Mouse (Mus musculus): Measurements from ENCODE around the gene Serpina9.

- no peak for TF ChIP-seq POLR2A (IDR thresholded peaks at IDR 0.05; ENCODE audit: control insufficient read depth in 1 of 2, insufficient read depth in 1 of 2, low read depth in 1 of 2, low read length in 2 of 2, poor library complexity in 1 of 2)
- TF ChIP-seq CTCF (IDR thresholded peaks at IDR 0.05 in 2 of 3, conservative IDR thresholded peaks at IDR 0.05 in 1 of 3; ENCODE audit: control insufficient read depth in 1 of 3, insufficient read depth in 1 of 3, low read depth in 2 of 3, low read length in 3 of 3, poor library complexity in 1 of 3, severe bottlenecking in 1 of 3): no peak
Observed at GRCm38 (mm10) chr12:103958798-103959197, 54.8 kb downstream of the Serpina9 start, which contains the start of gene Serpina1e.
